Mouse (Mus musculus) urinary bladder, postnatal 0 days (tissue): ENCODE results near the gene Slc25a25. TPM values are rescaled to one million over a fixed set of nuclear protein-coding genes. Genes with fewer than 3 reads are reported as not detected.

Experiments used
- polyA plus RNA-seq: library from polyadenylated mRNA; unstranded; fragments of >200 nt; fragmentation: Nextera tagmentation; extraction: Ambion mirVana; gene quantifications from 2 replicates; pipeline ENCODE4 v1.2.1, GENCODE M21; 2015

The Slc25a25 gene
- polyA plus RNA-seq = 16.0 and 18.5 TPM in 2 replicates

GRCm38 (mm10) chr2:32450881-32451844 is at the start of gene Slc25a25:
Slc25a25 (minus strand) TSS chr2:32451445.

GRCm38 (mm10) chr2:32449761-32450754 is 1.2 kb downstream of the Slc25a25 start, which contains the start of gene Naif1:
Naif1 (plus strand) TSS chr2:32450457.

GRCm38 (mm10) chr2:32395484-32395945 is 55.7 kb downstream of the Slc25a25 start, which contains the start of gene Ptges2:
Ptges2 (plus strand) TSS chr2:32395896.

DNA sequence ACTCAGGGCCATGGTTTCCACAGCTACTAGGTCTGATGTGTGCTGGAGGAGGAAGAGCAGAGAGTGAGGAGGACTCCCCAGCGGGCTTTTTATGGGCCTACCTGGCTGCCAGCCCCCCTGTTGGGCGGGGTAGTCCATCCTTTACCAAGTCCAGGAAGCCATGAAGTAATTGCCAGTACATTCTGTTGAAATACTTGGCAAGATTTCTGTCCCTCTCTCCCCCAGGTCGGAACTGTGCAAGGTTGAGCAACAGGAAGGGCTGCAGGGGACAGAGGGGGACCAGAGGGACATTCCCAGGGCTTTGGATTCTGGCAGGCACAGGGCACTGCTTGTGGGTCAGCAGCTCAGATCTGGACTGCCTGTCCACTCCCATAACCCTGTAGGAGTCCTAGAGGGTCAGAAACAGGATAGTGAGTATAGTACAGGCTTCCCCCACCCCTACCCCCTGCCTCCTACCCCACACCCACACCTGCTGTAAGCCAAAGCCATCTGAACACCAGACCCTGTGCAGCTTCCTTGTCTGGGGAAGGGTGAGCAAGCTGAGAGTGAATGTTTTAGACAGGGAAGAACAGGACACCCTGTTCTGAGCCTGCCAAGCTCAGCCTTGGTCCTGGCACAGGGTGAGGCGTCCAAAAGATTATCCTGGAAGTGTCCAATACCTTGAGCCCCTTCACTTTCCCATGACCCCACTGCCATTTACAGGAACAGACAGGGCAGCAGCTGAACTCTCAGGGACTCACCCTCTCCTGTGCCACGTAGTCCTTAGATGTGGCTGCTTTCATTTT is 63.3 kb downstream of the Slc25a25 start, which contains the start of gene Lcn2:
Lcn2 (minus strand) TSS at position 547 of the 785 bp plus-strand sequence.

DNA sequence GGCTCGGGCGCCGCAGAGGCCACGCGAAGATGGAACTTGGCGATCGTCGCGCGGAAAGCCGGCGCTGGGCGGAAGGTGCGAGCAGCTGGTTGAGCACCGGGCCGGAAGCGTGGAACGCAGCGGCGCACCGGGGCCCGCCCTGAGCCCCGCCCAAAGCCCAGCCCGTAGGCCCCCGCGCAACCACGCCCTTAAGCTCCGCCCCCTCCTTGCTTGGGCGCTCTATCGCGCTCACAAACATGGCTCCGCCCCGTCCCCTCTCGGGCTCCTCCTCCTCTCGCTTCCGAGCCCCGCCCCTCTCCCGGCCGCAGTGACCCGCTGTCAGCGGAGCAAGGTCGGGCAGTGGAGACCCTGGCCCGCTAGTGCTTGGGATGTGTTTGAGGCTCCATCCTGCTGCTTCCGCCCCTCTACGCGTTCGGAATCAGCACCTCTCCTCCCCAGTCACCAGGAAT is 69.4 kb downstream of the Slc25a25 start, which contains the start of gene 1110008P14Rik:
1110008P14Rik (minus strand) TSS at position 164 of the 449 bp plus-strand sequence.

Other genes with a start within 250 kb of the Slc25a25 start
- 9.2 and 9.6 TPM in 2 replicates for gene Pomt1, start 214.9 kb downstream of the Slc25a25 start, polyA plus RNA-seq
- 41.4 and 44.3 TPM in 2 replicates for gene Uck1, start 191.3 kb downstream of the Slc25a25 start, polyA plus RNA-seq
- gene Golga2, start 164.1 kb downstream of the Slc25a25 start, polyA plus RNA-seq = 21.3 and 21.6 TPM in 2 replicates
- gene Swi5, start 163.4 kb downstream of the Slc25a25 start, polyA plus RNA-seq = 334 and 344 TPM in 2 replicates
- 21.8 and 23.1 TPM in 2 replicates for gene Ciz1, start 99.1 kb downstream of the Slc25a25 start, polyA plus RNA-seq
- 10.8 and 12.5 TPM in 2 replicates for gene Dnm1, start 98.1 kb downstream of the Slc25a25 start, polyA plus RNA-seq
- 58.3 and 58.6 TPM in 2 replicates for gene 1110008P14Rik, start 69.5 kb downstream of the Slc25a25 start, polyA plus RNA-seq
- 2.1 and 9.2 TPM in 2 replicates for gene Lcn2, start 63.2 kb downstream of the Slc25a25 start, polyA plus RNA-seq
- 19.9 and 20.9 TPM in 2 replicates for gene Ptges2, start 55.5 kb downstream of the Slc25a25 start, polyA plus RNA-seq
- 3.3 and 3.7 TPM in 2 replicates for gene Naif1, start 988 bp downstream of the Slc25a25 start, polyA plus RNA-seq
- gene Fam102a, start 83.9 kb upstream of the Slc25a25 start, polyA plus RNA-seq = 5.9 and 7.0 TPM in 2 replicates
- gene Dpm2, start 119.4 kb upstream of the Slc25a25 start, polyA plus RNA-seq = 78.8 and 88.0 TPM in 2 replicates
- not detected in 2 replicates for gene Pip5kl1, start 123.4 kb upstream of the Slc25a25 start, polyA plus RNA-seq
- not detected in 2 replicates for gene 9430097D07Rik, start 124.2 kb upstream of the Slc25a25 start, polyA plus RNA-seq
- 8.2 and 10.1 TPM in 2 replicates for gene St6galnac4, start 135.7 kb upstream of the Slc25a25 start, polyA plus RNA-seq
- 19.0 and 19.1 TPM in 2 replicates for gene St6galnac6, start 148.3 kb upstream of the Slc25a25 start, polyA plus RNA-seq
- 50.9 and 51.6 TPM in 2 replicates for gene Ak1, start 170.3 kb upstream of the Slc25a25 start, polyA plus RNA-seq
- 37.8 and 40.2 TPM in 2 replicates for gene Eng, start 195.2 kb upstream of the Slc25a25 start, polyA plus RNA-seq